Mouse (Mus musculus) gastrocnemius, postnatal 36 days (tissue): ENCODE measurements around the gene Prkaa1. TPM values are rescaled to one million over a fixed set of nuclear protein-coding genes. Genes with fewer than 3 reads are reported as not detected.
A peak's percentile ranks its signal among the peaks of the same experiment; 100 is the strongest.

Source experiments
- DNase-seq, 2 experiments: peaks; one replicate each; pipeline ENCODE4 v3.0.0; 2022
- intact Hi-C: fragments of 180-260 bp; cut with DNase I; formaldehyde crosslinking; loops from one replicate; pipeline ENCODE4 v1.15.1; 2025
- long read RNA-seq, 2 experiments: library from polyadenylated mRNA; stranded (forward); transcript quantifications; one replicate each; pipeline ENCODE4 v2.0.0; 2021
- total RNA-seq, 2 experiments: library from RNA; stranded (reverse); gene quantifications; 2 replicates each; pipeline ENCODE4 v1.2.3; 2021

Prkaa1 gene
- total RNA-seq = 1 to 10 TPM; 9.0 to 9.4 TPM
- long read RNA-seq, experiment 1, full-length matches to known transcripts = 4 of 7 reads
- long read RNA-seq, experiment 1, partial matches to known transcripts = 0 of 7 reads
- long read RNA-seq, experiment 1, other reads (novel, unspliced or antisense) = 3 of 7 reads
- long read RNA-seq, experiment 2, full-length matches to known transcripts = 1 of 6 reads
- long read RNA-seq, experiment 2, partial matches to known transcripts = 1 of 6 reads
- long read RNA-seq, experiment 2, other reads (novel, unspliced or antisense) = 4 of 6 reads

DNA sequence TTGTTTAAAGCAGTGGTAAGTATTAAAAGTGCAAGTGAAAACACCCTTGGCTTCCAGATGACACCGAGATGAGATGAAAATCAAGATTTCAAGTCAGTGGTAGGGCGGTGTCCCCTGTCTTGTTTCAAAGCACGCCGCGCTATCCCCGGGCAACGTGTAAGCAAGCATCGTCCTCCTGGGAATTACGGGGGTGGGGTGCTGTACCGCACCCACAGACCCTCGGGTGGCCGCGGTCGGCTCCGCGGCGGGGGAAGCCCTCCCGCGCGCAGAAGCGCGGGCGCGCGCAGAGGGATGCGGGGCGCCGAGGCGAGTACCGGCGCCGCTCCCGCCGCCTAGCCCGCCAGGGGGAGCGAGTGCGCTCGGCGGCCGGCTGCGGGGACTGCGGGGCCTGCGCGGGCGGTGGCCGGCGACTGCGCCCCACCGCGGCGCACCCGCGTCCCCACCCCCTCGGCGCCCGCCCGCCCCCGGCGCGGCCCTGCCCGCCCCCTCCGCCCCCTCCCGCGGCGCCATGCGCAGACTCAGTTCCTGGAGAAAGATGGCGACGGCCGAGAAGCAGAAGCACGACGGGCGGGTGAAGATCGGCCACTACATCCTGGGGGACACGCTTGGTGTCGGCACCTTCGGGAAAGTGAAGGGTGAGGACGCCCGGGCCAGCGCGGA lies at the start of gene Prkaa1:
TSS of gene Prkaa1 (plus strand) at position 501 of the 660 bp plus-strand sequence.
- intact Hi-C loops = no loop called here

DNA sequence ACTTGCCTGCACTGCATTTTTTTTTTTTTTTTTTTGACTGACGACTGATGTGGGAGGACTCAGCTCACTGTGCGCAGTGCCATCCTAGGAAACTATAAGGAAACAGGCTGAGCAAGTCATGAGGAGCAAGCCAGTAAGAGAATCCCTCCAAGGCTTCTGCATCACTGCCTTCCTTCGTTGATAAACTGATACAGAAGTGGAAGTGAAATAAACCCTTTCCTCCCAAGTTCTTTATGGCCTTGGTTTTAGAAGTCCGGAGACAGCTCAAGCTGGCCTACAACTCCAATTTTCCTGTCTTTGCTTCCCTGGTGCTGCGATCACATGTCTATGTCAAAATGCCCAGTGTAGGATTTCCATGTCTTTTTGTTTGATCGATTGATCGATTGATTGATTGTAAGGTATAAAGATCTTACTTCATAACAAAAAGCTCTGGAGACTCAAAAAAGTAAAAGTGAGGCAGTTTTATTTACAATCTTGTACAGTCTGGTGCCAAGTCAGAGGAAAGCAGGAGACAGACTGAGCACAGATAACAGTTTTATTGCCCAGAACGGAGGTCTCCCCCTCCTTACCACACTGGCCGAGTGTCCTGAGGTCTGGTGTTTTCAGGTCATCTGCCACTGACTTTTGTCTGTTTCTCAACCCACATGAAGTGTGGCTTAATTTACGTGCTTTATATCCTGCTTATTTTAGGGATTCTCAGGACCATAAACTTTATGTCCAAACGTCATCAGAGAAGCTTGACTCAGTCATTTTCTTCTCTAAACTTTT lies 47.9 kb upstream of the Prkaa1 start:
- intact Hi-C loops = no loop called here
- no peak for DNase-seq

More for the DNA sequence above, at the start of gene Prkaa1:
- DNase-seq = peak; percentile 62 to 69

DNA sequence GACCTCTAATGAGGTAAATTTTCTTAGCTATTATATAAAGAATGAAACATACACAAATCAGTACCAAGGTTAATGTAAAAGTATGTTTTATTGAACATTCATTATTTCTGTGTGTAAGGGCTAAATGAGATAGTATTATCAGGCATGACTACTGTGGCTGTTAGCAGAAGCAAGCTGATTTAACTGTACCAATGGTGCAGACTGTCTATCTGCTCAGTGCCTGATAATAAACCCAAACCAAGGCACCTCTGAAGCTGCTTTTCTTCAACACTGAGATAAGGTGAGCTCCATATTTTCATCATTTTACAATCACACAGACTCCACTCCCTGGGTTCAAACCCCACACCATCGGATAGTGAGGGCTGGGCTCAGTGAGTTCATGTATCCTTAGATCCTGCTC lies 46.3 kb upstream of the Prkaa1 start:
- no peak for DNase-seq
- intact Hi-C loops = no loop called here

DNA sequence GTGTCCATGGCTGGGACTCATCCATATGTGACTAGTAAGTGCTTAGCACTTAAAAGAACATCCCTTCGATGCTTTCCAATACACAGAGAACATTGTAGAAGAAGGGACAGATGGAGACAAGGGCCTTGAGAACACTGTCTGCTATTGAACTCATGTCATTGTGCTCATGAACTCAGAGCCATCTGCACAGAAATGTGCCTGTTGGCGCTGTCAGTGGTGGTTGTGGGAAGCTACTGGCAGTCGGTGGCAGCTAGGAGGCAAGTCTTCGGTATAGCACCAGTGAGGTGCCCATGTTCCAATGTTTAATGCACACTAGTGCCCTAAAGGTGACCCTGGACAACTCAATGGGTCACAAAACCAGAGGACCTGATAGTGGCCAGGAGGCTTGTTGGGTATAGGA lies 41.3 kb upstream of the Prkaa1 start:
- intact Hi-C loops = no loop called here
- DNase-seq = no peak

DNA sequence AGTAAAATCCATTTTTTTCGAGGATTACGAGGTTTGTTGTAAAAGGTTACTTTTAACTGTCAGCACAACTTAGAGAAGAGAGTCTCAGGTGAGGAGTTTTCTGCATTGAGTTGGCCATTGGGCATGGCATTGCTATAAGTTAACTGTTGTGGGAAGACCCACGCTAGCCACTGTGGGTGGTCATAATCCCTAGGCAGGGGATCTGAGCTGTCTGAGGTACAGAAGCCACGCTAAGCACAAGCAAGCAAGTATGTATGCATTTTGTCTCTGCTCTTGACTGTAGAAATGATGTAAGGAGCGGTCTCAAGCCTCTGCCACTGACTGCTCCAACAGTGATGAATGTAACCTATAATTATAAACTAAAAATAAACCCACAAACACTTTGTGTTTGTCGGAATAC lies 37.8 kb upstream of the Prkaa1 start:
- intact Hi-C loops = no loop called here
- DNase-seq = no peak

DNA sequence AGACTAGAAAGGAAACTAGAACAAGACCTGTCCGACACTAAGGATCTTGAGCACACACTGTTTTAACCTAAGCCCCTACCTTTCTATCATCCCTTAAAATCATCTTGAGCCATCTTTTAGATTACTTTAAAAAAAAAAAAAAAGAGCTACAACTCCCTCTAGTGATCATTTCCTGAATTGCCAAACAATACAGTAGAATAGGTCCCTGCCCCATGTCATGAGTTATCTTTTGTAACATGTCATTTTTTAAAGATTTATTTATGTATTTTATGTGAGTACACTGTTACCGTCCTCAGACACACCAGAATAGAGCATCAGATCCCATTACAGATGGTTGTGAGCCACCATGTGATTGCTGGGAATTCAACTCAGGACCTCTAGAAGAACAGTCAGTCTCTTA lies 37.4 kb upstream of the Prkaa1 start:
- intact Hi-C loops = no loop called here
- no peak for DNase-seq

DNA sequence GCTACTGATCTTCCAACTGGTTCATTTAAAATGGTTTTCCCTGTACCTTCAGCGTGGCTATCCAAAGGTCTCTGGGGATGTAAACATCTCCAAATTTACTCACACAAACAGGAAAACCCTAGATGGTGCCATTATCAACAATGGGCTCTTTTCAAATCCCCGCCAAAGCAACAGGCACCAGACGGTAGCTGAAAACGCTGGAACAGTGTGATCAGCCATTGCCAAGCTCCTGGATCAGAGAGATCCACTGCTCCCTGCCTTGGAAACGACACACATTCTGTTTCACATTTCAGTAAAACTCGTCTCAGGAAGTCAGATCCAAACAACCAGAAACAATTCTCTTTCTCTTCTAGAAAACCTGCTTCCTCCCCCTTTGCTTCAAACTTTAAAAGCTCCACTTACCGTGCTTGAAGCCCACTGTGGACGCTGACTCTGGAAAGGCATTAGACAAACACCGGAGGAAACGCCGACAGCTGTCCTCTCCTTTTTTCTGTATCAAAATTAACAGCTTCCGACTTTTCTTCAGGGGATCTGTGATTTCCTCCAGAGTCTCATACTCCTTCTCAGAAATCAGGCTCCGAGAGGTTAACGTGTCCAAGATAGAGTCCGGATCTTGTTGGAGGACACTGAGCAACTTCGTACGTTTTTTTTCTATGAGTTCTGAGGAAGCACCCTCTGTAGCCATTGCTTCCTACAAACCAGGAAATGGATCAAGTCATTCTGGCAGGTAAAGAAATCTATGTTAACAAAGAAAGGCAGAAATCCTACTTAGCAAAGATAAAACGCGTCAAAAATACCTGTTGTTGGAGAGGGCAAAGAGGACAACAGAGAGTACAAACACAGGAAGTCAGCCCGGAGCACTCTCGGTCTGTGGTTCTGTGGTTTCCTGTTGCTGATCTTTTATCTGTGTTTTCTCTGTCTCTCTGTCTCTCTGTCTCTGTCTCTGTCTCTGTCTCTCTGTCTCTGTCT lies 35.7 kb upstream of the Prkaa1 start, which contains the start of gene Card6:
TSS of gene Card6 (minus strand) at position 854 of the 969 bp plus-strand sequence.
- intact Hi-C loops = no loop called here
- DNase-seq = no peak

DNA sequence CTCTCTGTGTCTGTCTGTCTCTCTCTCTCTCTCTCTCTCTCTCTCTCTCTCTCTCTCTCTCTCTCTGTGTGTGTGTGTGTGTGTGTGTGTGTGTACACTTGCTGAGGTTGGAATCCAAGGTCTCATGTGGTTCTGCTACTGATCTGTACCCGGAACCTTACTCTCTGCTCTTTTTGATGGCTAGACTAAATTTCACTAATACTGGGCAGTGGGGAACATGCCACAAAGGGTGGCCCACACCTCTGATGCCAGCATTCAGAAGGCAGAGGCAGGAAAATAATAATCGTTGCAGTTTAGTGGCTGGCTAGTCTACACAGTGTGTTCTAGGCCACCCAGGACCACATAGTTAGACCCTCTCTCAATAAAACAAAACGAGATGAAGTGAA lies 35.0 kb upstream of the Prkaa1 start:
- DNase-seq = no peak
- intact Hi-C loops = no loop called here

DNA sequence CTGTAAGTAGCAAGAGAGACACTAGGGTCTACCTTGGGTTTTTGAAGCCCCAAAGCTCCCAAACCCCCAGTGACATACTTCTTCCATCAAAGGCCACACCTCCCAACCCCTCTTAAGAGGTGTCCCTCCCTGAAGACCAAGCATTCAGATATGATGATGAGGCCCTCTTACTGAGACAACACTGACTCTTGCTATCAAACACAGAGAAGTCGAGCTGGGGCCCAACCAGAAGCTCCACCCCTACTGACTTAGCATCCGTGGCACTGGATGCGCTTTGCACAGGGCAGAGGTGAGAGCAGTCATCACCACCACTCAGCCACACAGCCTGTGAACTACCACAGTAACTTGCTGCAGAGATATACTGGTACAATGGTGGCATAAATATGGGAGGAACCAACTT lies 31.0 kb upstream of the Prkaa1 start:
- intact Hi-C loops = no loop called here
- DNase-seq = no peak

DNA sequence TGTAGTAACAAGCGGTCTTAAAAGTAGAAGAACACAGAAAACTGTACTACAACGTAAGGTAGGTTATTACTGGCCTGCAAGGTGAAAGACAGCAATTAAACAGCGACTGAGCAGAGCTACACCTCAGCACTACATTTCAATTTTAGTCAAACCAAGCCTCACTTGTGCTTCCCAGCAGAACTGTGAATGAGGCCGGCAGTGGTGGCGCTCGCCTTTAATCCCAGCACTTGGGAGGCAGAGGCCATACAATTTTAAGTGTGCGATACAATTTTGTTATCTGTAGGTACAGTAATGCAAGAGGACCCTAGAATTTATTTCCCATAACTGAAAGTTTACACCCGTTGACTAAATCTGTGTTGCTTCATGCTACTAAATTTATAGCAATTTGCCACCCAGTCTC lies 28.5 kb upstream of the Prkaa1 start:
- intact Hi-C loops = no loop called here
- DNase-seq = no peak

DNA sequence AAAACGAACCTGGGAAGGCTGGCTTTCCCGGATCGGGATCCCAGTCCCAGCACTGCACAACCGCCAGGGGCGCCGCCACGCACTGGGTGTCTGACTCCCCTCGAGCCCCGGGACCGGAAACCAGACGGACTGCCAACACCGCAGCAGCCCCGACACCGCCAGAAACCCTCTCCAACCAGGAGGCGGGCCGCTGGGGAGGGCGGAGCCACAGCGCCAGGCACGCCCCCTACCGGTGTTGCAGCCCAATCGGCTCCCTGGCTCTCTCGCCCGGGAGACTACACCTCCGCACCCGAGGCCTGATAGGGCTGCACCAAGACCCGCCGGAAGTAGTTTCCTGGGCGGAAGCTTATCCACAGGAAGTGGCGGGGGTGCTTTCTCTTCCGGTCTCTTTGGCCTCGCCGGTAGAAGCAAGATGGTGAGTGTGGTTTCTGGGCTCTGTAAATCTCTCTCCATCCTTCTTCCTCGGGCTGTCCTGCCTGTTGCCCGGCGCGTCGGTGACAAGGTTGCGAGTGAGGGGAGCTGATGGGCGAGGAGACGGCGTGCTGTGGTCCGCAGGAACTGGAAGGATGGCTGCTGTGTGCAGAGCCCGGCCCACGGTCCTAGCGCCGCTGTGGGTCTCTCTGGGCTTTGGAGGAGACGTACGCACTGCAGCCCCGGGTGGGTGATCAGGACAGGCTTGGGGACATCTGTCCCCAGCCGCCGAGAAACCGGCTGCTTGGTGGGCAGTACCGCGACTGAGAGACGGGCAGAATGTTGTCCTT lies 27.2 kb upstream of the Prkaa1 start, which contains the start of gene Rpl37:
TSS of gene Rpl37 (plus strand) at position 376 of the 761 bp plus-strand sequence.
- intact Hi-C loops = no loop called here
- peak; percentile 96 to 99 for DNase-seq

DNA sequence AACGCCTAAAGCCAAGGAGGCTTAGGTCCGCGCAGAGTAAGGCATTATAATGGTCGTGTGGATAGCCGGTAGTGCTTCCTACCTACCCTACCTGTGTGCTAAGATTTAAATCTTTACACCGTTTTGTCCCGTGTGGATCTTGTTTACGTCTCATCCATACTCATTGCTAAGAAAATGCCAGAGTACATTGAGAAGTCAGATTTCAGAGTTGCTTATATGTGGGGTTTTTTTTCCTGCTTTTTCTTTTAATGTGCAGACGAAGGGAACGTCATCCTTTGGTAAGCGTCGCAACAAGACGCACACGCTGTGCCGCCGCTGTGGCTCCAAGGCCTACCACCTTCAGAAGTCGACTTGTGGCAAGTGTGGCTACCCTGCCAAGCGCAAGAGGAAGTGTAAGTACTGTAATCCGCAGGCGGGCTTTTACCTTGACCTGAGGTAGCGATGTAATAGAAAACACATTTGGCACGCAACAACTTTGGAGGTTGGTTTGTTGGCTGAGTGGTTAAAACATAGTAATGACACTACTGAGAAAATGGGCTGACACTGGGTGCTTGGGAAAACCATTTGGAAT lies 26.5 kb upstream of the Prkaa1 start:
- no peak for DNase-seq
- intact Hi-C loops = no loop called here

DNA sequence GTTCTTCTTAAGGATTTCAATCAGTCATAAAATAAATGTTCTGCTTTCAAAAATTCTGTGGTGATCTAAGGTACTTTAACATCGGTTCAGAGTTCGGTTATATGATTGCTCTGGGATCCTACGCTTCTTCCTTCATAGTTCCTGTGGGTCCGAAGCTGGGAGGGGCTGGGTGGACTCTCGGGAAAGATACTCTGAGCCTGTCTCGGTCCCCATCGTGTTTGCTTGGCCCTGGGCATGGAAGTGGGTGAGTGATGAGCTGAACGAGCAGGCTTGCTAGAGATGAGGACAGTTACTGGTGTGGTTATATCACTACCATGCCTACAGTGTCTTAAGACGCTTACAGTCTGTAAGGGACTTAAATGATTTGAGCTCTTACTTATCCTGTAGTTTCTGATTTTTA lies 25.0 kb upstream of the Prkaa1 start:
- intact Hi-C loops = loop anchor here (2.0 kb wide), 1 partner anchor 64 kb away; no protein-coding TSS in a partner anchor
- DNase-seq = no peak

DNA sequence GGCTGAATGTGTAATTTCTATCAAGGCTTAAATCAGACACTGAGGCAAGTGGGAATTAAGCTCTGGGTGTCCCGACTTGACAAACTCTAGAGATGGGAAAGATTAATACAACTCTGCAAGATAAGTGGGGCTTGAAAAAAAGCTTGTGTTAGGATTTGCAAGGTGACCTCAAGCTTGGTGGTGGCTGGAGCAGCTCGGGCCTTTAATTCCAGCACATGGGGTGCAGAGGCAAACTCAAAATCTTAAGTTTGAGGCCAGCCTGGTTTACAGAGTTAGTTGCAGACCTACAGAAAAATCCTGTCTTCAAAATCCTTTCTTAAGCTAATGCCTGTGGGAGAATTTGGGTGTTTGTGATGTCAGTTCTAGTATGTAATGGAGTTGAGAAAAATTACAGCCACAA lies 24.5 kb upstream of the Prkaa1 start:
- intact Hi-C loops = loop anchor here (2.0 kb wide), 1 partner anchor 64 kb away; no protein-coding TSS in a partner anchor
- DNase-seq = no peak

DNA sequence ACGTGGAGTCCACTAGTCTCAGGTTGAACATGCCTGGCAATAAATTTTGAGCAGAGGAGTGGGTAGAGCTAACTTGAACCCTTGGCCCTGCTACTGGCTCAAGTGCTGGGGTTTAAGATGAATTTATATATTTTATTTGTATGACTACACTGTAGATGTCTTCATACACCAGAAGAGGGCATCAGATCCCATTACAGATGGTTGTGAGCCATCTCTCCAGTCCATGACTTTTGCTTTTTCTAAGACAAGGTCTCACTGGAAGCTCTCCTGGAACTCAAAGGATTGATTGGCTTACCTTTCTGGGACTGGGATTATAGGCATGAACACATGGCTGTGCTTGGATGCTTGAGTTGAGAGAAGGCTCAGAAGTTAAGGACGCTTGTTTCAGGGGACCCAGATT lies 24.0 kb upstream of the Prkaa1 start:
- intact Hi-C loops = loop anchor here (2.0 kb wide), 1 partner anchor 63 kb away; no protein-coding TSS in a partner anchor
- no peak for DNase-seq

DNA sequence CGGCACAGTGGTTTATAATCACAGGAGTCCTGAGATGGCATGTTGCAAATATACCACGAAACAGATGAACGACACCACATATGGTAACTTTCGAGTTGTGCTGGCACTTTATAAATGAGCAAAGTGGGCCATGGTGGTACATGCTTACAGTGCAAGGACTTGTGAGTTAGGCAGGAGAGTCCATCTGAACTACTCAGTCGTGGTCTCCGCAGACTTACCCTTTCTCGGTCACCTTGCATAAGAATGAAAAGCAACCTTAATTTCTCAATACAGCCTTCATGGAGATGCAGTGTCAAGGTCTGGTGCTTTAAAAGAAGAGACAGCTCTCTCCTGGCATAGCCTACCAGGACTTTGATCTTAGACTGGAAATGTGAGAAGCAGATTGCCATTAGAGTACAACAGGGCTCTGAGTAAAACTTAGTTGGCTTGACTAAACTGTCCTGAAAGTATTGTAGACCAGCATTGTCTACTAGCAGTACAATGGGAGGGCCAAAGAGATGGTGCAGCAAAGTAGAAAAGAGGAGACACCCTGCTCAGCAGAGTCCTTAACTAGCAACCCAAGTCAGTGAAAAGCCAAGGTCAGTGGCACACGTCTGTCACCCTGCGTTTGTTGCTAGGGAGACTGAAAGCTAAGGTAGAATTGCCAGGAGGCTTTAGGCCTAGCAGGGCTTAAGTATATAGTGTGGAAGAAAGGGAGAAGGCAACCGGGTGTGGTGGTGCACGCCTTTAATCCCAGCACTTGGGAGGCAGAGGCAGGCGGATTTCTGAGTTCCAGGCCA lies 21.9 kb upstream of the Prkaa1 start:
- no peak for DNase-seq
- intact Hi-C loops = no loop called here

DNA sequence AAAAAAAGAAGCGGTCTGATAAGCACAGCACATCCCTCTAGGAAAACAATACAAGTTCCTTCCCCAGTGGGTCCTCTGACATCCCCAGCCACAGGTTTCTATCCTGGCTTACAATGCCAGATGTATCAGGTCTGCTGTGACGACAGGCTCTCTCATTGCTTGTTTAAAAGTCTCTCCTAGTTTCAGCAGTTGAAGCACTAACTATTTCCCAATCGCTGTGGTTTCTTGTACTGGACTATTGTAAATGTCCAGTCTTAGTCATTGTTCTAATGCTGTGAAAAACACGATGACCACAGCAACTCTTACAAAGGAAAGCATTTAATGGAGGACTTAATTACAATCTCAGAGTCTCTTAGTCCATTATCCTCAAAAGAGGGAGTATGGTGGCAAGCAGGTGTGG lies 17.2 kb upstream of the Prkaa1 start:
- intact Hi-C loops = no loop called here

DNA sequence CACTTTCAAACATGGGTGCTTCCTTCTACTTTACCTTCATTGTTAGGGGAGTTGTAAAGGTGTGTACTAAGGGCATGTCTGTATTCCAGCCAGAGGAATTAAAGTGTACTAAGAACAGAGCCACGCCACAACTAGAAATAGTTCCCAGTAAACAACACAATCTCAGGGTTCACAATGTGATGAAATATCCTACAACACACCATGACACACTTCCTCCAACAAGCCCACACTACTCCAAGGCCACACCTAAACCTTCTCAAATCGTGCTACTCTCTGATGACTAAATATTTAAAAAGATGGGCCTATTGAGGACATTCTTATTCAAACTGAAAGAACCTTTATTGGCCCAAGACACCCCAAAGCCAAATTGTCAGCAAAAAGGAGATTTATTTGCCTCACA lies 16.2 kb upstream of the Prkaa1 start:
- DNase-seq = no peak
- intact Hi-C loops = no loop called here

More for the DNA sequence above, 17.2 kb upstream of the Prkaa1 start:
- no peak for DNase-seq
